Mouse (Mus musculus): ENCODE data around the gene Rtn4r. TPM values are rescaled to one million over a fixed set of nuclear protein-coding genes. Genes with fewer than 3 reads are reported as not detected.

Rtn4r gene
- polyA plus RNA-seq, 1 experiment from 2014 or later = 0.79 TPM

- WGBS = 40% methylated on average over 6 of the region's 6 CpGs
These were observed 21.8 kb downstream of the Rtn4r start for GRCm38 (mm10) chr16:18149205-18149604.

GRCm38 (mm10) chr16:18152189-18152588, 24.7 kb downstream of the Rtn4r start:
- Histone ChIP-seq H3K9me3 (no peaks in the 10 kb centered on the region), H3K36me3 (no peaks in the 10 kb centered on the region), H3K4me1 (peaks cover 64% of the 10 kb centered on the region), H3K27me3 (ENCODE audit: insufficient read depth, poor library complexity, severe bottlenecking) (peaks cover 72% of the 10 kb centered on the region), H3K27ac (peak overlapping the region; percentile 39; the same call in 1 of the 2 replicates), H3K4me3 (no peak overlapping the region)
- WGBS = 90% methylated on average over 12 of the region's 12 CpGs
- no peak for DNase-seq (ENCODE audit: low spot score)

More at GRCm38 (mm10) chr16:18149205-18149604, 21.8 kb downstream of the Rtn4r start:
- H3K27me3 ChIP-seq (ENCODE audit: insufficient read depth, poor library complexity, severe bottlenecking) = peaks cover 79% of the 10 kb centered on the region
- H3K36me3 ChIP-seq = no peaks in the 10 kb centered on the region
- H3K9me3 ChIP-seq = no peaks in the 10 kb centered on the region
- H3K27ac ChIP-seq = no peak overlapping the region
- peaks cover 49% of the 10 kb centered on the region for H3K4me1 ChIP-seq
- DNase-seq (ENCODE audit: low spot score) = no peak
- no peak overlapping the region for H3K4me3 ChIP-seq

GRCm38 (mm10) chr16:18152769-18153445, 25.5 kb downstream of the Rtn4r start:
- WGBS = 82% methylated on average over 9 of the region's 9 CpGs
- H3K4me1 ChIP-seq = peaks cover 65% of the 10 kb centered on the region

GRCm38 (mm10) chr16:18154521-18155171, 27.2 kb downstream of the Rtn4r start:
- Histone ChIP-seq H3K27ac (no peak overlapping the region), H3K4me1 (peaks cover 48% of the 10 kb centered on the region)

More at GRCm38 (mm10) chr16:18152769-18153445, 25.5 kb downstream of the Rtn4r start:
- no peak overlapping the region for H3K4me3 ChIP-seq
- no peak for DNase-seq (ENCODE audit: low spot score)
- no peaks in the 10 kb centered on the region for H3K9me3 ChIP-seq
- H3K27me3 ChIP-seq (ENCODE audit: insufficient read depth, poor library complexity, severe bottlenecking) = peaks cover 72% of the 10 kb centered on the region
- H3K27ac ChIP-seq = peak overlapping the region; percentile 7; the same call in 1 of the 2 replicates
- H3K36me3 ChIP-seq = no peaks in the 10 kb centered on the region

GRCm38 (mm10) chr16:18156579-18157350, 29.3 kb downstream of the Rtn4r start:
- H3K27me3 ChIP-seq (ENCODE audit: insufficient read depth, poor library complexity, severe bottlenecking) = peaks cover 63% of the 10 kb centered on the region
- DNase-seq (ENCODE audit: low spot score) = no peak
- no peak overlapping the region for H3K27ac ChIP-seq
- H3K9me3 ChIP-seq = no peaks in the 10 kb centered on the region
- H3K4me1 ChIP-seq = peaks cover 49% of the 10 kb centered on the region
- H3K4me3 ChIP-seq = no peak overlapping the region
- H3K36me3 ChIP-seq = no peaks in the 10 kb centered on the region
- WGBS = 81% methylated on average over 12 of the region's 12 CpGs

More at GRCm38 (mm10) chr16:18154521-18155171, 27.2 kb downstream of the Rtn4r start:
- 28% methylated on average over 14 of the region's 14 CpGs for WGBS
- DNase-seq (ENCODE audit: low spot score) = no peak
- H3K9me3 ChIP-seq = no peaks in the 10 kb centered on the region
- H3K4me3 ChIP-seq = no peak overlapping the region
- H3K36me3 ChIP-seq = no peaks in the 10 kb centered on the region
- peaks cover 69% of the 10 kb centered on the region for H3K27me3 ChIP-seq (ENCODE audit: insufficient read depth, poor library complexity, severe bottlenecking)

GRCm38 (mm10) chr16:18159255-18159654, 31.8 kb downstream of the Rtn4r start:
- no peak overlapping the region for H3K4me3 ChIP-seq
- 44% methylated on average over 6 of the region's 6 CpGs for WGBS
- no peak overlapping the region for H3K27ac ChIP-seq
- H3K27me3 ChIP-seq (ENCODE audit: insufficient read depth, poor library complexity, severe bottlenecking) = peaks cover 40% of the 10 kb centered on the region
- no peaks in the 10 kb centered on the region for H3K36me3 ChIP-seq
- H3K9me3 ChIP-seq = no peaks in the 10 kb centered on the region
- no peak for DNase-seq (ENCODE audit: low spot score)
- H3K4me1 ChIP-seq = peaks cover 47% of the 10 kb centered on the region

GRCm38 (mm10) chr16:18159778-18160177, 32.3 kb downstream of the Rtn4r start:
- Histone ChIP-seq H3K4me1 (peaks cover 44% of the 10 kb centered on the region), H3K9me3 (no peaks in the 10 kb centered on the region), H3K27ac (no peak overlapping the region), H3K4me3 (no peak overlapping the region), H3K27me3 (ENCODE audit: insufficient read depth, poor library complexity, severe bottlenecking) (peaks cover 37% of the 10 kb centered on the region), H3K36me3 (no peaks in the 10 kb centered on the region)
- 78% methylated on average over 1 of the region's 1 CpGs for WGBS
- no peak for DNase-seq (ENCODE audit: low spot score)

GRCm38 (mm10) chr16:18160514-18160913, 33.1 kb downstream of the Rtn4r start:
- Histone ChIP-seq H3K4me1 (peaks cover 38% of the 10 kb centered on the region), H3K4me3 (no peak overlapping the region), H3K27me3 (ENCODE audit: insufficient read depth, poor library complexity, severe bottlenecking) (peaks cover 36% of the 10 kb centered on the region), H3K36me3 (no peaks in the 10 kb centered on the region), H3K9me3 (no peaks in the 10 kb centered on the region), H3K27ac (no peak overlapping the region)
- DNase-seq (ENCODE audit: low spot score) = no peak
- WGBS = 72% methylated on average over 7 of the region's 7 CpGs

- H3K4me1 ChIP-seq = peaks cover 33% of the 10 kb centered on the region
- H3K36me3 ChIP-seq = no peaks in the 10 kb centered on the region
- 58% methylated on average over 1 of the region's 1 CpGs for WGBS
- no peak overlapping the region for H3K4me3 ChIP-seq
- H3K27ac ChIP-seq = no peak overlapping the region
- DNase-seq (ENCODE audit: low spot score) = no peak
- H3K27me3 ChIP-seq (ENCODE audit: insufficient read depth, poor library complexity, severe bottlenecking) = peaks cover 30% of the 10 kb centered on the region
- no peaks in the 10 kb centered on the region for H3K9me3 ChIP-seq
These were observed 33.7 kb downstream of the Rtn4r start for GRCm38 (mm10) chr16:18161190-18161589.

- WGBS = 35% methylated on average over 2 of the region's 2 CpGs
These were observed 37.3 kb downstream of the Rtn4r start for GRCm38 (mm10) chr16:18164642-18165238.

GRCm38 (mm10) chr16:18166613-18167190, 39.3 kb downstream of the Rtn4r start:
- DNase-seq (ENCODE audit: low spot score) = no peak
- 79% methylated on average over 6 of the region's 6 CpGs for WGBS

More at GRCm38 (mm10) chr16:18164642-18165238, 37.3 kb downstream of the Rtn4r start:
- H3K9me3 ChIP-seq = no peaks in the 10 kb centered on the region
- H3K4me1 ChIP-seq = peaks cover 21% of the 10 kb centered on the region
- DNase-seq (ENCODE audit: low spot score) = no peak
- no peaks in the 10 kb centered on the region for H3K36me3 ChIP-seq
- H3K27ac ChIP-seq = no peak overlapping the region
- peaks cover 12% of the 10 kb centered on the region; the same call in 1 of the 2 replicates for H3K27me3 ChIP-seq (ENCODE audit: insufficient read depth, poor library complexity, severe bottlenecking)
- H3K4me3 ChIP-seq = no peak overlapping the region

GRCm38 (mm10) chr16:18169156-18169555, 41.7 kb downstream of the Rtn4r start:
- Histone ChIP-seq H3K9me3 (no peaks in the 10 kb centered on the region), H3K27me3 (ENCODE audit: insufficient read depth, poor library complexity, severe bottlenecking) (peaks cover 34% of the 10 kb centered on the region; the same call in 1 of the 2 replicates), H3K36me3 (no peaks in the 10 kb centered on the region), H3K27ac (no peak overlapping the region), H3K4me3 (no peak overlapping the region), H3K4me1 (peaks cover 17% of the 10 kb centered on the region)
- 72% methylated on average over 5 of the region's 5 CpGs for WGBS
- no peak for DNase-seq (ENCODE audit: low spot score)

More at GRCm38 (mm10) chr16:18166613-18167190, 39.3 kb downstream of the Rtn4r start:
- Histone ChIP-seq H3K27me3 (ENCODE audit: insufficient read depth, poor library complexity, severe bottlenecking) (peaks cover 24% of the 10 kb centered on the region; the same call in 1 of the 2 replicates), H3K36me3 (no peaks in the 10 kb centered on the region), H3K4me1 (peaks cover 11% of the 10 kb centered on the region; the same call in 1 of the 2 replicates), H3K27ac (no peak overlapping the region), H3K4me3 (no peak overlapping the region), H3K9me3 (no peaks in the 10 kb centered on the region)

All from heart, embryonic 10.5 days (tissue).